Mouse (Mus musculus): ENCODE data around the gene Nmnat3. TPM values are rescaled to one million over a fixed set of nuclear protein-coding genes. Genes with fewer than 3 reads are reported as not detected.

Gene Nmnat3
- polyA plus RNA-seq, 1 experiment from 2014 or later: 4.7 TPM

DNA sequence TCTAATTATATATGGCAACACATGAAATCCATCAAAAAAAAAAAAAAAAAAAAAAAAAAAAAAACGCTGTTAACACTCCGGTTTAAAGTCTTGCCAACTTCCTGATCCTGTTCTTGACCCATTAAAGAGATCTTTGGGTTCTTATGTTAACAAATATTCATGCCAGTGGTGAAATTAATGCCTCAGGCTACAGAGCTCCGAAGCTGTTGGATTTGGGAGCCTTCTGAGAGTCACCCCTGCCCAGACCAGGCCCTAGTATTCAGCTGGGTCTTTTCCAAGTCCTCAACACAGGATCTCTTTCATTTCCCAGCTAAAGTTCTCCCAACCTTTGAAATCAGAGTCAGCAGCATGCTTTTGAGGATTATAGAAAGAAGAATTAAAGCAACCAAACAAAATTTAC, 143.3 kb downstream of the Nmnat3 start:
- no peak for DNase-seq (ENCODE audit: extremely low spot score, low spot score)
- peaks cover 81% of the 10 kb centered on the region for H3K27me3 ChIP-seq (ENCODE audit: poor library complexity, severe bottlenecking)
- 80% methylated on average over 3 of the region's 3 CpGs for WGBS
- no peak overlapping the region for H3K4me3 ChIP-seq
- H3K4me1 ChIP-seq: peaks cover 79% of the 10 kb centered on the region
- H3K27ac ChIP-seq: no peak overlapping the region
- H3K36me3 ChIP-seq (replicated peaks): 0 out of 2 replicates have a peak, but pooled peaks cover 3% of the 10 kb centered on the region
- no peaks in the 10 kb centered on the region for H3K9me3 ChIP-seq

DNA sequence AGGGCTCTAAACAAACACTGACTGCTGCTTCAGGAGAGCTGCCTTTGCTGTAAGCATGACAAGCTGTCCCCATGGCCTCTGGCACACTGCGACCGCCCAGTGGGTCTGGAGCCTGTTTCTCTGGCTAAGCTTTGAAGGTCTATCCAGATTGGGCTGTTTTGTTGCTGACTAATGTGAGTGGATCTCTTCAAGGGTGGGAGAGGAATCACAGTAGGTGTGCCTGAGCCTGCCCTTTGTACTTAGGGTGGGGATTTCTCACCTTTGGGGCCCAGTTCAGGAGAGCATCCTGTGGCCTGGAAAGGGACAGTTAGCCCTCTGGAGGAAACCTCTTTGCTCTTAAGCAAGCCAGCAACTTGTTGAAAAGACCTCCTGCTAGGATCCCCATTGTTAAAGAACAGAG, 145.8 kb downstream of the Nmnat3 start:
- no peak for DNase-seq (ENCODE audit: extremely low spot score, low spot score)

DNA sequence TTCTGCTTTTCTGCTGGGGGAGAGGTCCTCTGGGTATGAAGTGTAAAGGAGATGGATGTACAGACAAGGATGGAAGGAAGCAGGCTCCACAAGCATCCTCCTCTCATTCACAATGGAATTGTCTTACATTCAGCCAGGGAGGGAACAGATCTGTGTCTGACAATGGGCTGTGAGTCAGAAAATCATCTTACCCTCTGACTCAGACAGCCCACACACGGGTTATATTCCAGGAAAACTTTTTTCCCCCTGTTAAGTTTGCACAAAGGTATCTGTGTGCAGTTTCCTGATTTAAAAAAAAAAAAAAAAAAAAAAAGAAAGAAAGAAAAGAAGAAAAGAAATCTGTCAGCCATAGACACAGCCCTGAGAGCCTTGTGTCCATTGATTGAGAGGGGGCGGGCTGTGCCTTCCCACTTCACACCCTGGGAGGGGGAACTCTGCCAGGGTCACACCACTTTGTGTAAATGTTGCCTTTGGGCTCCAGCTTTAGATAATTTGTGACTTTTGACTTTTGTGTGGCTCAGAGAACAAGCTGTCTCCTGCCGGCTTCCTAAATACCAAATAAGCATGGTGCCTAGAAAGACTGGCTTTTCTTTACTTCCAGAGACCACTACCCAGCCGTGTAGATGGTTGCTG, 146.8 kb downstream of the Nmnat3 start:
- DNase-seq (ENCODE audit: extremely low spot score, low spot score): no peak
- peaks cover 77% of the 10 kb centered on the region for H3K27me3 ChIP-seq (ENCODE audit: poor library complexity, severe bottlenecking)
- H3K27ac ChIP-seq: no peak overlapping the region

More for the DNA sequence above, 145.8 kb downstream of the Nmnat3 start:
- WGBS: 27% methylated on average over 2 of the region's 2 CpGs
- Histone ChIP-seq H3K27ac (no peak overlapping the region), H3K4me3 (no peak overlapping the region), H3K4me1 (peaks cover 63% of the 10 kb centered on the region), H3K27me3 (ENCODE audit: poor library complexity, severe bottlenecking) (peaks cover 81% of the 10 kb centered on the region), H3K36me3 (replicated peaks) (0 out of 2 replicates have a peak, but pooled peaks cover 3% of the 10 kb centered on the region), H3K9me3 (no peaks in the 10 kb centered on the region)

DNA sequence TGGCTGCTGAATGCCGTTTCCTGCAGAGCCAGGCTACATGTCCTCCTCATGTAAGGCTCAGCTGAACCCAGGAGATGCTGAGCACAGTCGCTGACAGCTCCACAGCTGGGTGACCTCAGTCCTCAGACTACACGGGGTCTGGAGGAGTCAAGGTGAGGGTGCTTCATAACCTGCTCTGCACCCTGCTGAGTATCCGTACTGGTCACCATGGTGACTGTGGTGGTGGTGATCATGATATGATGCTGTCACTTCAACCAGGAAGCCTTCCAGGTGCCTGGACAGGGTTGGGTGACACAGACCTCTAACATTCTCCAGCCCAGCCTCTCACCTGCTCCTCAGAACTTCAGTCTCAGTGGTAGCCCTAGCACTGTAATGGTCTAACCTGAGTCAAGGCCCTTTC, 150.6 kb downstream of the Nmnat3 start:
- no peak for DNase-seq (ENCODE audit: extremely low spot score, low spot score)

More for the DNA sequence above, 146.8 kb downstream of the Nmnat3 start:
- 0 out of 2 replicates have a peak, but pooled peaks cover 3% of the 10 kb centered on the region for H3K36me3 ChIP-seq (replicated peaks)
- H3K4me1 ChIP-seq: peaks cover 63% of the 10 kb centered on the region
- H3K4me3 ChIP-seq: no peak overlapping the region
- no peaks in the 10 kb centered on the region for H3K9me3 ChIP-seq
- 44% methylated on average over 4 of the region's 4 CpGs for WGBS

DNA sequence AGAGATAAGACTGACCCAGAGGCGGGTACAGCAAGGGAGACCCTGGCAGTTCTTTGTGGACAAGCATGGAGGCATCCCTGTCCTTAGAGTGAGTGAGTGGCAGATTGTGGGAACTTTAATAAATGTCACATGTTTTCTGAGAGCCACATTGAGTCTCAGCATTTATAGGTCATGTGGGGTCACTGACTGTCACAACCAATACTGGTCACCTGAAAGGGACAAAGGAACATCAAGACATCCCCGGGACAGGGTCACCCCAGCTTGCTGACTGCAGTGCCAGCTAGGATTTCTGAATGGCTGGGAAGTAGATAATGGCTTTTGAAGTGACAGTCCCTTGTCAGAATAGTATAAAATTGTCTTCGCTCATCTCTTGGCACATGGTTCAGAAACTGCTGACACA, 151.9 kb downstream of the Nmnat3 start:
- no peaks in the 10 kb centered on the region for H3K36me3 ChIP-seq (replicated peaks)
- DNase-seq (ENCODE audit: extremely low spot score, low spot score): no peak
- H3K4me1 ChIP-seq: peaks cover 28% of the 10 kb centered on the region
- WGBS: 65% methylated on average over 3 of the region's 3 CpGs
- H3K27ac ChIP-seq: no peak overlapping the region
- peaks cover 74% of the 10 kb centered on the region for H3K27me3 ChIP-seq (ENCODE audit: poor library complexity, severe bottlenecking)
- no peak overlapping the region for H3K4me3 ChIP-seq
- no peaks in the 10 kb centered on the region for H3K9me3 ChIP-seq

More for the DNA sequence above, 150.6 kb downstream of the Nmnat3 start:
- Histone ChIP-seq H3K4me3 (no peak overlapping the region), H3K4me1 (peaks cover 40% of the 10 kb centered on the region), H3K9me3 (no peaks in the 10 kb centered on the region), H3K27me3 (ENCODE audit: poor library complexity, severe bottlenecking) (peaks cover 78% of the 10 kb centered on the region), H3K27ac (no peak overlapping the region), H3K36me3 (replicated peaks) (no peaks in the 10 kb centered on the region)
- 90% methylated on average over 4 of the region's 4 CpGs for WGBS

DNA sequence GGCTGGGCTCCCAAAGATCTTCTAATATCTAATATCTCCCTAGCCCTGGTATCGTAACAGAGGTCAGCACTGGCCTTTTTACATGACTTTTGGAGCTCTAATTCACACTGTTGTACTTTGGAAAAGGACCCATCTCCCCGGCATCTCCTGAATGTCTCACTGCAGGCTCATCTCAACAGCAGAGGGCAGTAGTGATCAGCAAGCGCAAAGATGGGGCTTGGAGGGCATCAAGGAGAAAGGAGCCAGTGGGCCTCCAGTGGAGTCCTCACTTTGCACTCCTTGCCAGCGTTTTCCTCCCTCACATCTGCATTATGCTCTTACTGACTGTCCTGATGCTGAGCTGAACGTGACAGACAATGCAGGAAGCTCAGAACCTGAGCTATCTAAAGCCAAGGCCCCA, 155.4 kb downstream of the Nmnat3 start:
- Histone ChIP-seq H3K4me1 (peaks cover 12% of the 10 kb centered on the region), H3K9me3 (no peaks in the 10 kb centered on the region), H3K27me3 (ENCODE audit: poor library complexity, severe bottlenecking) (peaks cover 40% of the 10 kb centered on the region), H3K4me3 (no peak overlapping the region), H3K36me3 (replicated peaks) (peaks cover 15% of the 10 kb centered on the region), H3K27ac (no peak overlapping the region)
- 48% methylated on average over 5 of the region's 5 CpGs for WGBS
- DNase-seq (ENCODE audit: extremely low spot score, low spot score): no peak

DNA sequence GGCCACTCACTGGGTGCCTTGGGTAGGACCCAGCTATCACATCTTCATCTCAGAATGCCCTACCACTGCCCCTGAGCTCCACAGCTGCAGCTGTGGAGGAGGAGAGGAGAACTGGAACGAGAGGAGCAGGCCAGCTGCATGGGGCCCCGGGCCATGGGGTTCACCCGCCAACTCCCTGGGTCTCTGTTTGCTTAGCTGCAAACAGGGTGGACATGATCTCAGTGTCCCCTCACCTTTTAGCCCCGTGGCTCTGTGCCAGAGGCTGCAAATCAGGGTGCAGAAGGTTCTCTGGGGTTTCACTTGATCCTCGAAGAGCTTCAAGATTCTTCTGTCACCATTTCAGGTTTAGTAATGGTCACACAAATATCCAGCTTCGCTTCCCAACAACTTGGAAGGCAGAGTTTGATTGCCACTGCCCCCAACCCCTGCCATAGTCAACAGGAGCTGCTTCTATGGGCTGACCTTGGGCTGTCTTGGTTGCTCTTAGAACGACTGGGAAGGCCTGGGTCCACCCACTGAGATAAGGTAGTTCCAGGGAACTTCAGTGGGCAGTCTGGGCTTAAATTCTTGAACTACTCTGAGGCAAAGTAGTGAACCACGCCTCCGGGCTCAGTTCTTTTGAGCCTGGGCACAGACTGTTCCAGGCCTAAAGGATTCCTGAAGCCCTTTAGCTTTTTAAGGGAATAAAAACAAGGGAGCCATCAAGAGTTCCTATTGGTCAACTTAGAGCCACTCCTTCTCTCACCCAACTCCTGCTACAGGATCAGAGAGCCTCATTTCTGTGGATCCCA, 158.3 kb downstream of the Nmnat3 start:
- Histone ChIP-seq H3K27ac (no peak overlapping the region), H3K4me3 (no peak overlapping the region), H3K27me3 (ENCODE audit: poor library complexity, severe bottlenecking) (peaks cover 16% of the 10 kb centered on the region), H3K4me1 (no peaks in the 10 kb centered on the region), H3K36me3 (replicated peaks) (peaks cover 15% of the 10 kb centered on the region), H3K9me3 (no peaks in the 10 kb centered on the region)
- no peak for DNase-seq (ENCODE audit: extremely low spot score, low spot score)
- 85% methylated on average over 9 of the region's 9 CpGs for WGBS

DNA sequence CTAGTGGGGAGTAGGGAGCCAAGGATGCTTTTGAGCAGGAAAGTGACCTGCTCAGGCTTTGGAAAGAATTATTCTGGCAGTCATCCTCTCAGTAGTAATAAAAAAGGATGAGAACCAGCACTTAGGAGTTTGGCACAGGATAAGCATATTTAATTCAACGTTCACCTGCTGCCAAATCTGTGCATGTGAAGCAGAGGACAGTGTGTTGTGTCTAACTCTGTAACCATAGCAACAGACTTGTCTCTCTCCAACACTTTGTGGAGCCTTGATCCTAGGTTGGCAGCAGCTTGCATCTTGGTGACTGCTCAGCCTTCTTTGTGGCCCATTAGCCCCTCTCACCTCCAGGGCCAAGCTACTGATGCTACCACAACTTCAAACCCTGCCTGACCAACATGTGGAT, 163.7 kb downstream of the Nmnat3 start:
- H3K9me3 ChIP-seq: peaks cover 3% of the 10 kb centered on the region; the same call in 1 of the 2 replicates
- DNase-seq (ENCODE audit: extremely low spot score, low spot score): no peak
- H3K36me3 ChIP-seq (replicated peaks): peaks cover 4% of the 10 kb centered on the region; the same call in 1 of the 2 replicates
- no peaks in the 10 kb centered on the region for H3K27me3 ChIP-seq (ENCODE audit: poor library complexity, severe bottlenecking)
- no peaks in the 10 kb centered on the region for H3K4me1 ChIP-seq
- no peak overlapping the region for H3K4me3 ChIP-seq
- H3K27ac ChIP-seq: no peak overlapping the region
- 81% methylated on average over 1 of the region's 1 CpGs for WGBS

DNA sequence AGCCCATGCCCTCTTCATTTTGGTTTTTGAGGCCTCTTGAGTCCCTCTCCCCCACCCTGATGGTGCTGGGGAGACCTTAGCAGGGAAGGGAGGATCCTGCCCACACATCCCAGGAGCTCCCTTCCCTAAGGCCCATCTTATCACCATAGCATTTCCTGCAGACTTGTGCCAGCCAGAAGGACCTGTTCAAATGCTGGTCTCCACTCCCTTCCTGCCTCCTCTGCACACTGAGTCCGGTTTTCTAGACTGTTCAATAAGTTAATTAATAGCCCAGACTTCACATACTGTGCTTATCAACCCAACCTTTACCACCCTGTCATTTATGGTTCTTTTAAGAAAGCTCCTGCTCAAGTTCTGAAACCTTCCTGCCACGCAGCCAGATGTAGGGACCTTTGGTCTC, 179.5 kb downstream of the Nmnat3 start:
- DNase-seq (ENCODE audit: extremely low spot score, low spot score): no peak
- no peaks in the 10 kb centered on the region for H3K4me1 ChIP-seq
- no peak overlapping the region for H3K27ac ChIP-seq
- WGBS: 77% methylated on average over 2 of the region's 2 CpGs
- no peak overlapping the region for H3K4me3 ChIP-seq
- H3K27me3 ChIP-seq (ENCODE audit: poor library complexity, severe bottlenecking): no peaks in the 10 kb centered on the region
- no peaks in the 10 kb centered on the region for H3K36me3 ChIP-seq (replicated peaks)
- H3K9me3 ChIP-seq: no peaks in the 10 kb centered on the region

Other genes starting within 250 kb of the Nmnat3 start
- gene Rbp1, start 135.5 kb downstream of the Nmnat3 start, polyA plus RNA-seq (2016; fragmentation: Nextera tagmentation; extraction: Ambion mirVana): 27.9 and 30.4 TPM in 2 replicates
- gene Rbp2, start 198.7 kb downstream of the Nmnat3 start, polyA plus RNA-seq (2016; fragmentation: Nextera tagmentation; extraction: Ambion mirVana): 0.22 TPM in 1 of 2 replicates, not detected in the other

Data from forebrain, embryonic 10.5 days (tissue).